Mouse (Mus musculus) heart, adult 2 months (tissue): ENCODE measurements around the gene Serpina6.

Source experiments
- CTCF ChIP-seq: fragments of 200-600 bp; IDR thresholded peaks from 2 replicates; pipeline ENCODE4 v1.8.1; 2022; ENCODE audit warnings: antibody characterized with exemption, mild to moderate bottlenecking, moderate library complexity
- EP300 ChIP-seq: fragments of 200-500 bp; IDR thresholded peaks from 2 replicates; pipeline ENCODE4 v1.6.1; 2011; ENCODE audit warnings: low read depth, low read length, control low read depth; ENCODE audit not compliant: insufficient read depth
- POLR2A ChIP-seq: fragments of 200-500 bp; IDR thresholded peaks from 2 replicates; pipeline ENCODE4 v1.6.1; 2011; ENCODE audit warnings: mild to moderate bottlenecking, low read depth, low read length, control low read depth; ENCODE audit not compliant: insufficient read depth

DNA sequence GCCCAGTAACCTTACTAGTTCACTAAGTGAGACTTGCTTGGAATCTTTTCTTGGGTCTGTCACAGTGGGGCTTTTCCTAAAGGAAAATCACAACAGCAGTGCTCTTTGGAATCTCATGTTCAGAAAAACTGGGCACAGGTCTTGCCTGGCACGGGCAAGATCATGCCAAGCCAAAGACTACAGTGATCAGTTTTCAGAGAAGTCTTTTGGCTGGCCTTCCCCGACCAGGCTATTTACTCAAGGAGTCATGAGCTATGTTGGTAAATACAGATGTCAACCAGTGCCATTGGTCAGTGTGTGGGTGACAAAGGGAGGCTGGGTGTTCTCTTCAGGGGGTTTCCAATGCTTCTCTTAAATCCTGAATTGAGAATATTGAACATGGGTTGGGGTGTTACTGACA lies 2.2 kb upstream of the Serpina6 start:
- TF ChIP-seq CTCF (no peak), EP300 (no peak), POLR2A (no peak)
